Mouse (Mus musculus) limb, embryonic 13.5 days (tissue): ENCODE data around the gene Tomm34. TPM values are rescaled to one million over a fixed set of nuclear protein-coding genes. Genes with fewer than 3 reads are reported as not detected.
A peak's percentile ranks its signal among the peaks of the same experiment; 100 is the strongest.

Experiments used
- ATAC-seq: fragments of 200-750 bp; cut with Nextera tagmentation; 2 replicates; pipeline ENCODE4 v1.8.0; 2017; ENCODE audit warnings: low read depth, moderate number of reproducible peaks, moderate TSS enrichment; ENCODE audit not compliant: low FRiP score
- H3K27ac ChIP-seq: fragments of 300-500 bp; sonication (generic); 2 replicates; pipeline ENCODE4 v1.5.1; 2015; ENCODE audit warnings: inconsistent platforms, mild to moderate bottlenecking, moderate library complexity
- H3K27me3 ChIP-seq: fragments of 300-500 bp; sonication (generic); 2 replicates; pipeline ENCODE4 v1.6.1; 2015; ENCODE audit warnings: mild to moderate bottlenecking, inconsistent platforms
- H3K36me3 ChIP-seq: fragments of 300-500 bp; sonication (generic); 2 replicates; pipeline ENCODE4 v1.6.1; 2015; ENCODE audit warnings: inconsistent platforms, mild to moderate bottlenecking, moderate library complexity
- H3K4me1 ChIP-seq: fragments of 300-500 bp; sonication (generic); 2 replicates; pipeline ENCODE4 v1.6.1; 2015; ENCODE audit warnings: inconsistent platforms
- H3K4me2 ChIP-seq: fragments of 300-500 bp; sonication (generic); replicated peaks from 2 replicates; pipeline ENCODE4 v1.6.1; 2015; ENCODE audit warnings: inconsistent platforms, mild to moderate bottlenecking, moderate library complexity
- H3K4me3 ChIP-seq: fragments of 300-500 bp; sonication (generic); 2 replicates; pipeline ENCODE4 v1.5.1; 2015; ENCODE audit warnings: moderate library complexity, mild to moderate bottlenecking, inconsistent platforms
- H3K9ac ChIP-seq: fragments of 300-500 bp; sonication (generic); 2 replicates; pipeline ENCODE4 v1.6.1; 2015; ENCODE audit warnings: mild to moderate bottlenecking, inconsistent platforms
- H3K9me3 ChIP-seq: fragments of 300-500 bp; sonication (generic); 2 replicates; pipeline ENCODE4 v1.6.1; 2016; ENCODE audit warnings: inconsistent platforms
- WGBS: fragments of 180-500 bp; shearing (Covaris S2); methylation state at CpG from one replicate; pipeline ENCODE4 v1.1.7; 2015; 5-methylcytosine and 5-hydroxymethylcytosine counted together
- polyA plus RNA-seq: library from polyadenylated mRNA; unstranded; fragments of >200 nt; fragmentation: Nextera tagmentation; extraction: Ambion mirVana; gene quantifications from 2 replicates; pipeline ENCODE4 v1.2.1, GENCODE M21; 2015

Tomm34 gene
- 57.8 and 61.7 TPM in 2 replicates for polyA plus RNA-seq

DNA sequence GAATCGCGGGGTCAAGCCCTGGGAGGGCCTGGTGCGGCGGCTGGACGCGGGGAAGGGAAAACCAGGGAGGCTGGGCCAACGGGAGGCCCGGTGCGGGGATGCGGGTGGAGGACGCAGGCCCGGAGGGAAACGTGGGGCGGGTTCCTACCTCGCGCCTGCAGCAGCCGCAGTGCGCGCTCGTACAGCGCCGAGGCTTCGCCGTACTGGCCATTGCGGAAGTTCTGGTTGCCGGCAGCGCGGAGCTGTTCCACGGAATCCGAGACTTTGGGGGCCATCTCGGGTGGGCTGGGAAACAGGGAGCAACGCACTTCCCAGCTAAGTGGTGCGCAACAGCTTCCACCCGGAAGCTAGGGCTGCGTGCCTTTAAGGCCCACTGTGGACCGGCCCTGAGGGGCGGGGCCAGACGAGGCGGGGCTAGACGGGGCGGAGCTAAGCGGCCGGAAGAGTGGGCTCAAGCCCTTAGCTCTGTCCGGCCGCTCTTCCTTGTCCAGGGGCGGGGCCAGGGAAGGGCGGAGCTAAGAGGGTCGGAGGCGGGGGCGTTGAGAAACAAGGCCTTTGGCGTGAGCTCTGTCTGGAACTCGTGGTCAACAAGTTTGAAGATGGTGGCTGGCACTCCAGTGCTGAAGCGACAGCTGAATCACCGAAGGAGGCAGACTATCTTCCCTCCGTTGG is at the start of gene Tomm34:
Gene Tomm34 (minus strand): TSS at position 405 of the 672 bp plus-strand sequence.
- 1% methylated on average over 36 of the region's 55 CpGs for WGBS
- Histone ChIP-seq H3K9ac (peak within 1 kb of the TSS; percentile 93), H3K4me3 (peak within 1 kb of the TSS; percentile 95), H3K27ac (peak within 1 kb of the TSS; percentile 89), H3K4me2 (peak within 1 kb of the TSS; percentile 90), H3K27me3 (no peaks in the 10 kb centered on the region), H3K9me3 (no peaks in the 10 kb centered on the region), H3K4me1 (peaks cover 39% of the 10 kb centered on the region), H3K36me3 (peaks cover 11% of the 10 kb centered on the region)
- peak; percentile 96 for ATAC-seq

DNA sequence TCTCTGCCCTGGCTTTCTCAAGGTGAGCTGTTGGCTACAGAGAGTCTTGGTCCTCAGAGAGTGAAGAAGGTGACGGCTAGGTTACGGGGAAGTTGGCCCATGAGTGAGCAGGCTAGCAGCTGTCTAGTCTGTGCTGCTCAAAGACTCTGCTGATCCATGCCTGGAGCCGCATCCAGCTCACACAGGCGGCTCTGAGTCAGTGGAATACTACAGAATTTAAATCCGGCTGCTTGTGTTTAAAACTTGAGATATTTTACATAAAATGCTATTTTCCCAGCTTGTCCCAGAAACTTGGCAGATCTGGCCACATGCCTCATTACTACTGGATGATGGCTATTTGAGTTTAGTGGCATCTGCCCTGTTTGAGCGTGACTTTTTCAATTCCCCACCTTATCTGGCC is 48.5 kb upstream of the Tomm34 start:
- 91% methylated on average over 6 of the region's 6 CpGs for WGBS
- H3K36me3 ChIP-seq = peaks cover 38% of the 10 kb centered on the region

DNA sequence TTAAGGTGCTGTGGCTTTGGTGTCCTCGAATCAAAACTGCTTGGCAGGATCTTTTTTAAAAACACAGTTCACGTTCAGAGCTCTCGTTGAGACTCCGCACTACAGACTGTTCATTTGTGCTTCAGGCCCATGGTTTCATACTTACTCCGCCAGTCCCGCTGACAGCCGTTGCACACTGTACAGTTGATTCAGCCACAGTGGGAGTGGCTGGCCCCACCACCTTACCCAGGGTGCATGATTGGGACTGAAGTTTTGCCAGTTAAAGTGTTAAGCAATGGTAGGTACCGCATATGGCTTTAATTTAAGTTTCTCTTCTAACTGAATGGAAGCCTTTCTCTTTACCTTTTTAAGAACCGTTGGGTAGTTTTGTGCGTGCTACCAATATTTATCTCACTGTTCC is 44.6 kb upstream of the Tomm34 start:
- ATAC-seq = peak; percentile 85; the same call in 1 of the 2 replicates
- Histone ChIP-seq H3K4me1 (peaks cover 33% of the 10 kb centered on the region), H3K9me3 (no peaks in the 10 kb centered on the region), H3K4me3 (no peak overlapping the region), H3K27ac (peak overlapping the region; percentile 80), H3K9ac (no peak overlapping the region), H3K27me3 (no peaks in the 10 kb centered on the region), H3K36me3 (peaks cover 43% of the 10 kb centered on the region), H3K4me2 (no peak overlapping the region)
- 47% methylated on average over 10 of the region's 10 CpGs for WGBS

More for the DNA sequence above, 48.5 kb upstream of the Tomm34 start:
- H3K27ac ChIP-seq = no peak overlapping the region
- no peak overlapping the region for H3K4me2 ChIP-seq
- no peak overlapping the region for H3K4me3 ChIP-seq
- H3K4me1 ChIP-seq = peaks cover 28% of the 10 kb centered on the region
- no peaks in the 10 kb centered on the region for H3K27me3 ChIP-seq
- no peak overlapping the region for H3K9ac ChIP-seq
- H3K9me3 ChIP-seq = no peaks in the 10 kb centered on the region
- ATAC-seq = no peak

DNA sequence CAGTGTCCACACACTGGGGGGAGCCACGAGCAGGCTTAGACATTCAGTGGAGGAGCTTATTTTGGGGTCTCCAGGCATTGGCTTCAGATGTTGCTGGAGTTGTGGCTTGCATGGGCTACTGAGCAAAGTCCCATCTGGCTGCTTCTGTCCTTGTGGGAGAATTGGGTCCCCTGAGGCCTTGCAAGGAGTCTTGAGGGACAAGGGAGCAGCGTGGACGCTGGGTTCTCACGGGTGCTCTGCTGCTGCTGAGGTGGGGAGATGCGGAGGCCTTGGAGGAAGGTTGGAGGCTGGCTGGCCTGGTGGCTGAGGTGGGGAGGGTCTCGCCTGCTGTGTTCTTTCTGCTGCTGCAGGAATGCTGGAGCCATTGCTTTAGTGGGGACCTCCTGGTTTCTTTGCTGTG is 43.1 kb upstream of the Tomm34 start:
- ATAC-seq = no peak
- no peak overlapping the region for H3K4me3 ChIP-seq
- WGBS = 90% methylated on average over 6 of the region's 6 CpGs

DNA sequence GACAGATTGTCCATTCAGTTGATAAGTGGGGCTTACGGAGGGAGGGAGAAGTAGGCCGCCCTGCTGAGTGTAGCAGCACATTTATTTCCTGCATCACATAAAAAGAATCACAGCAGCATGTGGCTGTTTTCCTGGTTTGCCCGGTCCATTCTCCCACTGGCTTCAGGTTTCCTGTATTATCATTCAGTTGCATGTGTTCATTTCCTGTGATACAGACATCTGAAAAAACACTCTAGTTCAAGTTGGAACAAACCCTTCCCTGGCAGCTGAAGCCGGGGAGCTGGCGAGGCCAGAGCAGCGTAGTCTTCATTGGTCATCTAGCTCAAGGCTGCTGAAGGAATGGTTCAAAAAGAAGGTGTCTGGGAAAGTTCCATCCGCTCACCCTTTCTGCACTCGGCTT is 40.6 kb upstream of the Tomm34 start:
- no peaks in the 10 kb centered on the region for H3K9me3 ChIP-seq
- H3K4me1 ChIP-seq = peaks cover 58% of the 10 kb centered on the region
- H3K27ac ChIP-seq = no peak overlapping the region
- H3K4me2 ChIP-seq = no peak overlapping the region
- WGBS = 80% methylated on average over 8 of the region's 8 CpGs
- no peak for ATAC-seq
- H3K27me3 ChIP-seq = no peaks in the 10 kb centered on the region
- H3K9ac ChIP-seq = no peak overlapping the region; the same call in 1 of the 2 replicates
- peaks cover 23% of the 10 kb centered on the region; the same call in 1 of the 2 replicates for H3K36me3 ChIP-seq
- no peak overlapping the region for H3K4me3 ChIP-seq

More for the DNA sequence above, 43.1 kb upstream of the Tomm34 start:
- H3K4me2 ChIP-seq = no peak overlapping the region
- no peaks in the 10 kb centered on the region for H3K9me3 ChIP-seq
- H3K4me1 ChIP-seq = peaks cover 40% of the 10 kb centered on the region
- peaks cover 30% of the 10 kb centered on the region for H3K36me3 ChIP-seq
- no peak overlapping the region for H3K9ac ChIP-seq
- H3K27ac ChIP-seq = peak overlapping the region; percentile 73; the same call in 1 of the 2 replicates
- no peaks in the 10 kb centered on the region for H3K27me3 ChIP-seq

DNA sequence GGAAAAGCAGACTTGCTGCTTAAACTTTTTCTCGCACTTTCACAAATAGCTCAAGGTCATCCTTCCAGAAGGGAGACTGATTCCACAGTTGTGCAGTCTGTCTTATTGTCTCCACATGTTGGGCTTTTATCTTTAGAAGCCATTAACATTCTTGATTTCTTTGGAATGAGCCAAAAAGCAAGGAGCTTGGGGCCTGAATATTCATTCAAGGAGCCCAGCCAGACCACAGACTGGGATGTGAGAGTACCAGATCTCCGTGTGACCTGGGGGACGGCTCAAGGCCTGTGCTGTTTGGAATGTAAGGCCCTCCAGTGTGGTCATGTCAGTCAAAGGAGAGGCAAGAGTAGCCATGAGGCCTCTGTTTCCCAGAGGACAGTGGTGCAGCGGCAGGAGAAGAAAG is 37.5 kb upstream of the Tomm34 start:
- Histone ChIP-seq H3K4me3 (no peak overlapping the region), H3K9ac (no peak overlapping the region), H3K27ac (peak overlapping the region; percentile 52; the same call in 1 of the 2 replicates), H3K4me2 (no peak overlapping the region), H3K27me3 (no peaks in the 10 kb centered on the region), H3K36me3 (peaks cover 32% of the 10 kb centered on the region; the same call in 1 of the 2 replicates), H3K9me3 (no peaks in the 10 kb centered on the region), H3K4me1 (peaks cover 43% of the 10 kb centered on the region)
- ATAC-seq = peak; percentile 52; the same call in 1 of the 2 replicates
- WGBS = 38% methylated on average over 4 of the region's 4 CpGs

DNA sequence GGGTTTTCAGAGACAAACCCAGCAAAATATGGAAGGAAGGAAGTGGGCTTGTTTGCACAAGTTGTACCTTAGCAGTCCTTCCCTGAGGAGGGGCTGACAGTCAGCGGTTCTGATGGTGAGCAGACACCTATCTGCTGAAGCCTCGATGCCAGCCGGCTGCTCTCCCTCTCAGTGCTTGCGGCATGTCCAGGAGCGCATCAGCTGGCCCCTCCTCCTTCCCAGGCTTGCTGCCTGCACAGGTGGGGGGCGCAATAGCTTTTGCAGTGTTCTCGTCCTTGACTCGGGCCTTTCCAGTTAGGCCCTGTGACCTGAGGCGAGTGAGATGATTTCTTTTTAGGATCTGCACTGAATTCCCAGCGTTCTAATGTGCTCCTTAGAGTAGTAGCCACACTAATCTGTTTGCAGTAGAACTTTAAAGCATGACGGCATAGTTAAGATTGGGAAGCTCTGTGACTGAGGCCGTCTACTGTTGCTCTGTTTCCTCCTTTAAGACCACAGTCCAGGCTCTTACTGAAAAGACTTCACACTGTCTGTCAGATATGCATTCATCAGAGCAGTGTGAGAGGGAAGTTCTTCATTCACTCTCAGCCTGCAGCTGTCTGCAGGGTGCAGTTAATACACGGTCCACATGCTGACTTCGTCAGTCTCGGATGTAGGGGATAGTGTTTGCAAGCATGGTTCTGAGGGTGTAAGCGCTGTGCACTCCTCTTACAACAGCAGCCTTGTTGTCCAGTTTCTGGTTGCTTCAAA is 36.3 kb upstream of the Tomm34 start:
- Histone ChIP-seq H3K27ac (peak overlapping the region; percentile 79; the same call in 1 of the 2 replicates), H3K27me3 (no peaks in the 10 kb centered on the region), H3K4me2 (no peak overlapping the region), H3K9me3 (no peaks in the 10 kb centered on the region), H3K4me3 (no peak overlapping the region), H3K36me3 (peaks cover 35% of the 10 kb centered on the region), H3K4me1 (peaks cover 40% of the 10 kb centered on the region), H3K9ac (no peak overlapping the region)
- no peak for ATAC-seq
- 72% methylated on average over 16 of the region's 16 CpGs for WGBS

DNA sequence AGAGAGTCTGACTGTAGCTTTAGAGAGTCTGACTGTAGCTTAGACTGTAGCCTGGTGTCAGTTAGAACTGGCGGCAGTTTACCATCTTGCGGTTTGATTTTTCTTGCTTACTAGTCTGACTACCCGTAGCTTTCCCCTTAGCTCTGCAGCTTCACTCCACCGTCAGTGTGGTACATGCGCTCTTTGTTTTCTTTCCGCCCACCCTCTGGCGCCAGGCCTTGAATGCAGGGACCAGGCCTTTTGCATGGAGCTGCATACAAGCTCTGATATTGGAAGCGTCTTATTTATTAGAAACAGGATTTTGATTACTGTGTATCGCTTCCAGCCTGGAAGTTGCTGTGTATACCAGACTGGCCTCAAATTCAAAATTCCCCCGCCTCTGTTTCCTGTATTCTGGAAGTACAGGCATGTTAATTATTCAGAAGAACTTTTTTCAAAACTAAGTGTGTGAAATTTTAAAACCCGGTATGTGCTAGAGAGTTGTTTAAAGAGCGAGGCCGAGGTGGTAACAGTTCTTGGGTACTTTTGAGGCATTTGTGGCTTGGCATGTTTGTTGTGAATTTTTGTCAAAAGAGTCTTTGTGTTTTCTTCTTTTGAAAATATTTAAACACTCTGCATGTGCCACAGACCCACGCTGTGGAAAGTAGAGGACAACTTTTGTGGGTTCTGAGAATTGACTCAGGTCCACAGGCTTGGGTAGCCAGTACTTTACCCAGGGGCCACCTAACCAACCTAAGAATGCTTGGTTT is 35.5 kb upstream of the Tomm34 start:
- Histone ChIP-seq H3K4me2 (no peak overlapping the region), H3K9ac (no peak overlapping the region), H3K27ac (peak overlapping the region; percentile 79; the same call in 1 of the 2 replicates), H3K4me1 (peaks cover 38% of the 10 kb centered on the region), H3K36me3 (peaks cover 35% of the 10 kb centered on the region), H3K27me3 (no peaks in the 10 kb centered on the region), H3K4me3 (no peak overlapping the region), H3K9me3 (no peaks in the 10 kb centered on the region)
- WGBS = 73% methylated on average over 14 of the region's 14 CpGs
- ATAC-seq = no peak

DNA sequence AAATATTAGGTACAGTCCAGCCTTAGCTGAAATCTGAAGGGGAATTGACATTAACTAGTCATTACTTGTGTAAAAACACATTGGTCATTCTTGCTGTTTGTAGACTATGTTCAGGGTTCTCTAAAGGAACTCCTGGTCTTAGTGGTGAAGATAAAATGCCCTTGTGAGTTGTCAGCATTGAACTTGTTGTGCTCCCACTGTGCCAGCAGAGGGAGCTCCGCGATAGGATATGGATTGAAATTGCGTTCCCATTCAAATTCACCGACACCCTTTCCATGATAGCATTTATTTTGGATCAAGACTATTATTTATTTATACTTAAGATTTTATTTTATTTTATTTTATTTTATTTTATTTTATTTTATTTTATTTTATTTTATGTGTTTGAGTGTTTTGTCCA is 32.5 kb upstream of the Tomm34 start:
- Histone ChIP-seq H3K4me2 (no peak overlapping the region), H3K4me1 (peaks cover 27% of the 10 kb centered on the region), H3K9me3 (no peaks in the 10 kb centered on the region), H3K4me3 (no peak overlapping the region), H3K36me3 (peaks cover 59% of the 10 kb centered on the region), H3K27ac (no peak overlapping the region), H3K9ac (no peak overlapping the region), H3K27me3 (no peaks in the 10 kb centered on the region)
- no peak for ATAC-seq
- WGBS = 35% methylated on average over 4 of the region's 4 CpGs

DNA sequence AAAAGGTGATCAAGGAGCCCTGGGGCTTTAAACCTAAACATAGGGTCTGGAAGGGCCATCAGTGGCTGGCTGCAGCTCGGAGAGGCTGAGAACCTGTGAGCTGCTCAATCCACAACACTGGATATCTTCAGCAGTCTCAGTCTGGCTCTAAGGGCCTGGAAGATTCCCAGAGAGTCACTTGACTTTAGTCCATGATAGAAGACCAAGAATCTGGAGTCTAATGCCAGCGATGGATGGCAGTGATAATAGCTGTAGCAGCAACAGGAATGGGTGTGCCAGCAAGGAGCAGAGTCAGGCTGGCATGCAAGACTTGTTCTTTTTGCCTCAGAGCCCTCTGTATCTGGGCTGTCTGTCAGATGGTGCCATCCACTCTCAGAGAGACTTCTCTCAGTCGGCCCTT is 31.4 kb upstream of the Tomm34 start:
- Histone ChIP-seq H3K27me3 (no peaks in the 10 kb centered on the region), H3K4me1 (peaks cover 18% of the 10 kb centered on the region), H3K4me3 (no peak overlapping the region), H3K9ac (no peak overlapping the region), H3K4me2 (no peak overlapping the region), H3K27ac (no peak overlapping the region), H3K9me3 (no peaks in the 10 kb centered on the region), H3K36me3 (peaks cover 69% of the 10 kb centered on the region)
- 84% methylated on average over 3 of the region's 3 CpGs for WGBS
- ATAC-seq = no peak

DNA sequence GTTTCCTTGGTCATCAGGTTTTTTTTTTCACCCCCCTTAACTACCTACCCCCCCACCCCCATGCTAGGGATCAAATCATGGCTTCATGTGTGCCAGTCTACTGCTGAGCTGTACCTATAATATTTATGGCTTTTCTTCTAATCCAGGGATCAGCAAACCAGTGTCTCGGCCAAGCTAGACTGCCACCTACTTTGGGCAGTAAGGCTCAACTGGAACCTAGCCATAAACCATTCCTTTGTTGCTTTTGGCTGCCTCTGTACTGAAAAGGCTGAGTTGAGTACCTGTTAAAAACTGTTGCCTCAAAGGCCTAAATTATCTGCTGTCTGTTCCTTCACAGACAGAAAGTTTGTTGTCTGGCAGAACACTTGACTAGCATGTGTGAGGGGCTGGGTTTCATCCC is 31.0 kb upstream of the Tomm34 start:
- peaks cover 67% of the 10 kb centered on the region for H3K36me3 ChIP-seq
- 56% methylated on average over 1 of the region's 1 CpGs for WGBS
- H3K9ac ChIP-seq = no peak overlapping the region
- H3K9me3 ChIP-seq = no peaks in the 10 kb centered on the region
- no peaks in the 10 kb centered on the region for H3K27me3 ChIP-seq
- ATAC-seq = no peak
- H3K27ac ChIP-seq = no peak overlapping the region
- H3K4me1 ChIP-seq = peaks cover 14% of the 10 kb centered on the region
- no peak overlapping the region for H3K4me2 ChIP-seq
- no peak overlapping the region for H3K4me3 ChIP-seq
